Mouse (Mus musculus) gastrocnemius, adult 8-10 months (tissue): ENCODE measurements around the gene Phtf1. TPM values are rescaled to one million over a fixed set of nuclear protein-coding genes. Genes with fewer than 3 reads are reported as not detected.

Experiments
- DNase-seq, 2 experiments: peaks; one replicate each; pipeline ENCODE4 v3.0.0; 2022; ENCODE audit warnings: low spot score in 2 of 2
- total RNA-seq, 4 experiments: library from RNA; stranded (reverse); gene quantifications; 2 replicates each; pipeline ENCODE4 v1.2.4; 2022

Phtf1 gene
- total RNA-seq, result 1 to 10 TPM; 3.2 to 3.7 (median 3.4) TPM

DNA sequence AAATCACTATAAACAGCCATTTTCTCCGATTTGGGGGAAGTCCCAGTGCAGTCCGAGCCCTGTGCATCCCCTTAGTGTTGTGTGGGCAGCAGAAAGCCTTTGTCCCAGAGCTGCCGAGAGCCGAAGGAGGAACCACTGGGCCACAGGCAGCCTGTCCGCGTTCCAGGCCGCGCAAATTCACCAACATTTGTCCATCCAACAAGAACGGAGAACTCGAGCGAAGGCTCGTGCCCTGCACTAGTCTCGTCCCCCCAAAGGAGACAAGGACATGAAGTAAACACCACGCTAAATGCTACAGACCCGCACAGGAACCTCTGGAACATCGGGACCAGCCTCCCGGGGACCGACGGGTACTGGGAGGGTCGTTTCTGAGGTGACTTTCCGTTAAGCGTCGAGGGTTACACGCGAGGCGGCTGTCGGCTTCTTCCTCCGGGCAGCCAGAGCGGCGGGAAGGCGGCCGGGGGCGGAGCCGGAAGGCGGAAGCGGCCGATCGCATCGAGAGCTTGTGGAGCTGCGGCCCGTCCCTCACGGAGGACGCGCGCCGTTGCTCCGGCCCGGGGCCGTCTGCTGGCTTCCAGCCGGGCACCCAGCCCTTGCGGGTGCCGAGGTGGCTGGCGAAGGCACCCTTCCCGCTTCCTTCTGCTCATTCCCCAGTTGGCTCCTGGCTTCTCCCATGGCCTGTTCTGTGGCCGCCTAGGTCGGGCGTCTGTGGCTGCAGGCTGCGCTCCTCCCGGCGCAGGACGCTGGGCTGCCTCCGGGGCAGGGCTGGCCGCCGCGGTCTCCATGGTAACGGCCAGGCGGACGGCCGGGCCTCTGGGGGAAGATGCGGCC is at the start of gene Phtf1:
Gene Phtf1, plus strand, starts transcription at position 250 of the 831 bp plus-strand sequence.
- DNase-seq, result peak; percentile 63 to 70

DNA sequence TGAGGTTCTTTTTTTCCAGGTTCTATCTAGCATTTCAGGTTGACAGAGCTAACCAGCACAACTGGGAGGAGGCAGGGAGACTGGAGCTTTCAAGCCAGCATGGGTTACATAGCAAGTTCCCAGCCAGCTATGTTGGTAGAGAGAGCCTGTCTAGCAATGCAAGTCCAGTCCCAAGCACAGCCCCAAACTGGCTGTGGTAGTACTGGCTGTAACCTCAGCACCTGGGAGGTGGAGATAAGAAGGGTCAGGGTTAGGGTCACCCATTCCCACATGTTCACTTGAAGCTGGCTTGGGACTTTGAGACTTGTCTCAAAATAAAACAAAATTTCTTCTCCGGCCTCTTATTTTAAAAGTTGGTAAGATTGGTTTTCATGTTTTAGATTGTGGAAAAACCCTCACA is 47.8 kb upstream of the Phtf1 start:
- no peak for DNase-seq

DNA sequence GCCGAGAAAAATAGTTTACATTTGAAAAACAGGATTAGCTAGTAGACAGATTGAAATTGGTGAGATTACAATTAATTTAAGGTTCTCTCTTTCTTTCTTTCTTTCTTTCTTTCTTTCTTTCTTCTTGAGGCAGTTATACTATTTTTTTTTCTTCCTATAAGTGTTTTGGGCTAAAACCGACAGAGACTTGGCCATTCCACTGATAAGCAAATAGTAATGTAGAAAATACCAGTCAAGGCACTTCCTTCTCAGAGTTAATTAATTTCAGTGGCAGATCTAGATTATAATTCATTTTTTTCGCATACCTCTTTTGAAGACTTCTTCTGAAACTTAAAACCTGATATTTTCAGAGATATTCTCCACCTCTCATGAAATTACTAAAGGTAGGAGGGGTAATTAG is 42.6 kb upstream of the Phtf1 start:
- DNase-seq, result no peak

DNA sequence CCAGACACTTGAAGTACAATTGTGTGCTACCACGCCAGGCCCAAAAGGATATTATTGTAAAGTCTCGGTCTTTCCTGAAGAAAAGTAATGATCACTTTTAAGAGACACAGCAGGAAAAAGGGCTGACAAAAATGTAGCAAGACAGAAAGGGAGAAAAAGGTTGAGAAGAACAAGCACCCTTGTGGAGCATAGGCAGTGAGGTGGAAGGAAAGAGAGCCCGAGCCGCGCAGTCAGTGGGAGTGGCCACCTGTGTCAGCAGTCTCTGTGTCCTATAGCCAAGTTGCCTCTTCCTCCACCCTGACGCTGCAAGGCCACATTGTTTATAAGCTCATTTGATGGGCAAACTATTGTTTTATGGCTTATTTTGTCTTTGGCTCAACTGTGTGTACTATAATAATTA is 40.4 kb upstream of the Phtf1 start:
- DNase-seq, result no peak

DNA sequence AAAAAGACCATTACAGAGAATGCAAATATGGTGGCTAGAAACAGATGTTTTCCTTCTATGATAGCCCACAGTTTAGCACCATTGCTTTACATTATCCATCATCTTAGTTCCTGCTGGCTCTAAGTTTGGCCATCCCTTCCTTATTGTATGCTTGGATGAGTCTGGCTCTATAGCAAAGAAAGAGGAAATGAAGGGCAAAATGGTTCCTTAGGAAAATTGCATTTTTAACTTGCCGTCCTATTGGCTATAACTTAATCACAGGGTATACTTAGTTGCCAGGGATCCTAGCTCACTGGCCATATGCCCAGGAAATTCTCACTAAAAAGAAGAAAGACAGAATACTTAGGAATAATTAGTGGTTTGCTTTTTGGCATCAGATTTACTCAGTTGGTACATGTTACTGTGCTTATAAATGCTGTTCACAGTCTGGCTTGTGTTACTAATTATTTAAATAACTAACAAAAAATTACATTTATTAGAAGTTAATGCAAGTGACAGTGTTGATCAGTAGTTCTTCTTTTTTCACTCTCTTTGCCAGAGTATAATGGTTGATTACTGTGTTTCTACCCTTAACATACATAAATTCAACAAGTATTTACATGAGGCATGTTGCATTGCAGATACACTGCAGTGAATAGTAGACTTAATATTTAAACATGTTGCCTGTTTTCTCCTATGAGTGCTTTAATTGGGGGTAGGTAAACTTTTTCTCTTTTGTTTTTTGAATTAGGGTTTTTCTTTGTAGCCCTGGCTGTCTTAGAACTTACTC is 22.9 kb upstream of the Phtf1 start:
- DNase-seq, result no peak

DNA sequence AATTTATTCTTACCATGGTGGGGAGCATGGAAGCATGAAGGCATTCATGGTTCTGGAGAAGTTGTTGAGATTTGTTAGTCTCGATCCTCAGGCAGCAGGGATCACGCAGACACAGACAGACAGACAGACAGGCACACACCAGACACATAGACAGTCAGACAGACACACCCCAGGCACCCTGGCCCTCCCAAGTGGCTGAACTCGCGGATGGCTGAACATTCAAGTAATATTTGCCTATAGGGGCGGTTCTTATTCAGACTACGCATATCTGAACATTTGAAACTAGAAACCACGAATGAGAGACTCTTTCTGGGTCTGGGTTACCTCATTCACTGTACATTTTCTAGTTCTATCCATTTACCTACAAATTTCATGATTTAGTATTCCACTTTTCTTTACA is 19.2 kb upstream of the Phtf1 start:
- DNase-seq, result no peak

DNA sequence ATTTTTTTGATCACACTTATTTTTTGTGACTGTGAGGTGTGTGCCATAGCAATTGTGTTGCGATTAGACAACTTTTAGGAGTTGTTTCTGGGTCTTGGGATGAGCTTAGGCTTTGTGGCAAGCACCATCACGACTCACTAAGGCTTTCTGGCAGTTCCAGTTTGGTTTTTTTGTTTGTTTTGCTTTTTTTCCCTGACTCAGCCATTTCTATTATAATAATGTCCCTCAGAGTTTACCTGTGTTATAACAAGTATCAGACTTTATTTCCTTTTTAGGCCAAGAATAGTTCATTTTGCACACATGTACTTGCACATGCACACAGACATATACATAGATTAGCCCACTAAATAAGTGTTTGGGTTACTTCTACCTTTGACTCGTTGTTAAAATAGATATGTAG is 7.3 kb upstream of the Phtf1 start:
- DNase-seq, result no peak

DNA sequence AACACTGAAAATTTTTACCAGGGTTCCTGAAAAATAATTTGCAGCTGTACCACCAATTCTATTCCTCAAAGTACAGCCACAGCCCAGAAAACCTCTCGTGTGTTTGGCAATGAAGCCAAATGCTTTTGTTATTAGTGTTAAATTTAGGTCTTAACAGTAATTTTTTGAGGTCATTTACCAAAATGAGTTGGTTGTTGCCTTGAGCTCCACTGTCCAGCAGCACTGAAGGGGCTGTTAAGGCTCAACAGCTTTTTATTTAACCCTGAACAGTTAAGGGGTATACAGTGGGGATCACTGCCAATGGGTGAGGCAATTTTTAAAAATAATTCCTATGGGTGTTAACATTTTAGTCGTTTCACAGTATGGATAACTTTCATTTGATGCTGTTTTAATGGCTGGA is 679 bp upstream of the Phtf1 start:
- DNase-seq, result no peak

DNA sequence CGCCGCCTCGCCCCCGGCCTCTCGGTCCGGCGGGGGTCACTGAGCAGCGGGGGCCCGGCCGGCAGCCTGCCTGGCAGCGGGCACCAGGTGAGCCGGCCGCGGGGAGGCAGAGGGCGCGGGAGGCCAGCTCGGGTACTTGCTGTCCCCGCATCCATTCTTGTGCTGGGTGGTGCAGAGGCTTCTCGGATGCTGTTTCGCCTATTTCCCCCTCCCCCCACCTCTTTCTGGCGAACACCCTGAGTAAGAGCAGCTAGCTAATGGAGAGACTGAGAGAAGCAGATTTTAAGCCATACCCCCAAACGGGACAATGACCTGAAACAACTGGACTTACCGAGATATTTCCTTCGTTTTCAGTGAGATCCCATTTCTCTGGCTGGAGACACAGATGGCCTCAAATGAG is 791 bp downstream of the Phtf1 start:
- DNase-seq, result no peak

DNA sequence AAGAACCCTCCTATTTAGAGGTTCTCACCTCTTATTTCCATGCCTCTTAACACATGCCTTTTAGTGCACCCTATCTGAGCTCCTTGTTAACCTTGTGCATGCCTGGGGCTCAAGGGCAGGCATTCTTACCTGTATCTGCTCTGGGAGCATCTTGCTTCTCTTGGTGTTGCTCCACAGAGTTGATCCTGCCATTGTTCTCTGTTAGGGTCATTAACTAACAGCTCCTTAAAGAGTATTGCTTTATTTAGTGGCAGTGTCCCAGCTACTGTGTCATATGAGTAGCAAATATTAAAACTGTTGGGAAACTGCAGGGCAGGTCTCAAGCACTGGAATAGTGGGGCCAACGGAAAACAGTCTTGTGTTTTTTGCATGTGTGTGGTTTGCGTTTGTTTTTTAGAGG is 3.2 kb downstream of the Phtf1 start:
- DNase-seq, result no peak

DNA sequence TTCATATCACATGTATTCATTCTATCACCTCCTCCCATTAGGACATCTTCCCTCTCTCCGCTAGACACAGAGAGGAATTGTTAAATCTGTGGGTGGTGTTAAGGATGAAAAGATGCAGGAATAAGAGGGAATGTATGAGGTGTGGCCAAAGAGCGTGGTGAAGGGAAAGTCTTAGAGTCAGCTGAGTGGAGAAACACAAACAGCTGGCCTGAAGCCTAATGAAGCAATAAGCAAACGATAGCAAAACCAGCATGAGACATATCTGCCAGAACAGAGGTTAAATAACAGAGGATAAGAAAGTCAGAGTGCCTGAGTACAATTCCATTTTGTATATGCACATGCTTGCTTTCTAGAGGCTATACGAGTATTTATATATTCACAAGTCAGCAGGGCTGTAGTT is 16.6 kb downstream of the Phtf1 start:
- DNase-seq, result no peak

DNA sequence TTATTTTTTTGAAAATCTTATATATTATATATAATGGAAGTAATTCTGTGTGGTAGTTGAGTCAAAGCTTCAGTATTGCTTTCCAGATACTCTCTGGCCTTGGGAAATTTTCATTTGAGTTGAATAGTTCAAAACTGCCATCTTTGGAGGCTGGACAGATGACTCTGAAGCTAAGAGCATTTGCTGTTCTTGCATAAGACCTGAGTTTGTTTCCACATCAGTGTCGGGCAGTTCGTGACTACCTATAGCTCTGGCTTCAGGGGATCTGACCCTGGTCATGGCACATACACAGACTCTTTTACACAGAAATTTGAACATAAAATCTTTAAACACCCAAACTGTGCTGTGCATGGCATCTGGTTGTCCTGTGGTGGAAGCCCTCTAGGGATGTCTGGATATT is 17.3 kb downstream of the Phtf1 start:
- no peak for DNase-seq

DNA sequence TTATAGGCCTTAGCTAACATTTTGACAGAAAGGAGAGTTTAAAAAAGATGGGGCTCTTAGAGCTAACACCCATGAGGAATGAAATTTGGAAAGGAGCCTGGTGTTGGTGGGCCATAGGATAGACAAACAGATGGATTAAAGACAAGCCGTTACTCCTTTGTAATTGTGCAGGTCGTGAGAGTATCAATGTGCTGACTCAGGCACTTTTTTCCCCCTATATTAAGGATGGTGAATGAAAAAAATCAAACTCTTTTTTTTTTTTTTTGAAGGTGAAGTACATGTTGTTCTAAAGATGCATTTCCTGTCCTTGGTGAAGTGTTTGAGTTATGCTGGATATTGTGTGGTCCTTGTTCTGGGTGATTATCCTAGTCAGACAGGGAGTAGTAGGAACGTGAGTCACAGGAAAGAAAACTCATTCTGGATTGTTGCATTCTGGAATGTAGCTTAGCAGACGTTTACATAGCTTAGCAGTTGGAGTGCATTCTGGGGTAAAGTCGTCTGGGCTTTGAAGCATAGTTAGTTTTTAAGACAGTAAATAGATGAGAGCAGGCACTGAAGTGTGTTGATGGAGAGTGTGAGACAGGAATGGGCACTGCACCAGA is 20.0 kb downstream of the Phtf1 start:
- DNase-seq, result no peak

DNA sequence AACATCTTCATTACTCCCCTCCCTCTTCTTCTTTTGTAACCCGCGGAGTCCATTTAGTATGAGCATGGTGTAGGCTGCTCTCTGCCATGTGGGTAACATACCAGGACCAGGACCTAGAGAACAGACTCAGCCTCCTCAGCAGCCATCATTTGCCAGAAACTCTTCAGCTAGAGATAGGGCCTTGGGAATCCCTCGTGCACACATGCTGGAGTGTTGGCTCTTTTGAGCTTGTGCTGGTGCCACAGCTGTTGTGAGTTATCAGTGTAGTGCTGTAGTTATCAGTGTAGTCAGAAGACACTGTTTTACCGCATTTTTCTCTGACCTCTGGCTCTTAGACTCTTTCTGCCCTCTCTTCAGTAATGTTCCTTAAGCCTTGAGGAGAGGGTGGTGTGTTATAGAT is 21.4 kb downstream of the Phtf1 start:
- DNase-seq, result no peak

DNA sequence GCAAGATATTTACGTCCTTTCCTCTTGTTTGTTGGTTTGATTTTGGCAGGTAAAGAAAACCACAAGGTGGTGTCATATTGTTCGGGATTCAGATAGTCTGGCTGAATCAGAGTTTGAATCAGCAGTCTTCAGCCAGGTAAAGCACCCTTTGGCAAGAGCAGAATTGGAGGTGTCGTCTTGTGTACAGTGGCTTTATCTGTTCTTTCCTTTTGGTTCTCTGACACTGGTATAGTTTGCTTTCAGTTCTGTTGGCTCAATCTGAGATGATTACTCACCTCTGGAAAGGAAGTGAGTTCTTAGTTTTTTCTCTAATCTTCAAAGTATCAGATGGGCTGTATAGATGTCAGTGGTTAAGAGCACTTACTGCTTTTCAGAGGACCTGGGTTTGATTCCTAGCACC is 23.4 kb downstream of the Phtf1 start:
- DNase-seq, result no peak

DNA sequence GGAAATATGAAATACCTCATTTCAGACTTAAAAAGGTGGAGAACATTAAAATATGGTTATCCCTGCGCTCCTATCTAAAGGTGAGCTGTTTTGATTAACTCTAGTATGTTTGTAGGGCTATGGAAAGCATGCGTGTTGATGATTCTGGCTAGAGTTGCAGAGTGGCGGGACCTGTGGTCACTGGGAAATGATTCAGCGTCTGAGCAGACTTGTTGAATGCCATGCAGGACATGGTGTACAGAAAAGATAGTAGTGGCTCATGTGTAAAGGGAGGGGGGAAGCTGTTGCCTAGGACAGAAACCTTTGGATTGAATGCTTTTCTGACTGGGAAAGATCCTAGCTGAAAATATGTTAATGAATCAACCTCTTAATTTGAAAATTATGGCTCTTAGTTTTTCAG is 30.8 kb downstream of the Phtf1 start:
- no peak for DNase-seq

DNA sequence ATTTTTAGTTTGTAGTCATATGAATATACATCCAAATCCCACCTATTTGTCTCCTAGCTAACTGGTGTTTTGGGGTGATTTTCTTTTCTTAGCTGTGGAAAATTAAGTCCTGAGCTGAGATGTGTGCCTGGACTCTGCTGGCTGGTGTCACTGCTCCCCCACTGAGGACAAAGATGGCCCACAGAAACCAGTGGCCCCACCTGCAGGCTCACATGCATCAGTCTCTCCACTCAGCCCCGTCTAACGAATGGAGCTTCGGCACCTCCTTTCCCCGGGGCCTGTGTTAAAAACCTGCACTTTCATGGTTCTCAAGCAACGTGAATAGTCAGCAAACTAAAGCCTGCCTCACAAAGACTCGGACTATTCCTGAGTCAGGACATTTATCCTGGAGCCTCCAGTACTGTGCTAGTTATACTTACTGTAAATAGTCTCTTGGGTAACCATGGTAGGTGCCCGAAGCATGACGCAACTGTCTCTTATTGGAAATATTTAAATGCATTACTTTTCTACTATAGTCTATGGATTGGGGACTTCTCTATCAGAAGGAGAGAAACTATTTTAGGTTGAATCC is 39.1 kb downstream of the Phtf1 start:
- no peak for DNase-seq

DNA sequence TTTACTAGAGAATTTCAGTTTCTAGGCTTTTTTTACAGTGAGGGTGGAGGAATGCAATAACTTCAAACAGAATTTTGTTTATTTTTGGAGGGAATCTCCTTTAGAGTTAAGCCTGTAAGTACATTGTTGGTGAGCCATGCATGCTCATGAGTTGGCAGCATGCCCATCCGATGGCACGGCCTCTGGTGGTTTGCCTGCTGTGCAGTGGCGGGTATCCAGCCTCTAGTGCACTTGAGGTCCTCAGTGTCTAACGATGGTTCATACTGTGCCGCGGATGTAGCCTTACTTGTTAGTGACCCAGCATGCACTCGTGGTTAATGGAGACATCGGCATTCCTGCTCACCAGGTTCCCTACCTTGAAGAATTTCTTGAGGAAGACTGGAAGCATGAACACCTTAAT is 39.6 kb downstream of the Phtf1 start:
- no peak for DNase-seq

DNA sequence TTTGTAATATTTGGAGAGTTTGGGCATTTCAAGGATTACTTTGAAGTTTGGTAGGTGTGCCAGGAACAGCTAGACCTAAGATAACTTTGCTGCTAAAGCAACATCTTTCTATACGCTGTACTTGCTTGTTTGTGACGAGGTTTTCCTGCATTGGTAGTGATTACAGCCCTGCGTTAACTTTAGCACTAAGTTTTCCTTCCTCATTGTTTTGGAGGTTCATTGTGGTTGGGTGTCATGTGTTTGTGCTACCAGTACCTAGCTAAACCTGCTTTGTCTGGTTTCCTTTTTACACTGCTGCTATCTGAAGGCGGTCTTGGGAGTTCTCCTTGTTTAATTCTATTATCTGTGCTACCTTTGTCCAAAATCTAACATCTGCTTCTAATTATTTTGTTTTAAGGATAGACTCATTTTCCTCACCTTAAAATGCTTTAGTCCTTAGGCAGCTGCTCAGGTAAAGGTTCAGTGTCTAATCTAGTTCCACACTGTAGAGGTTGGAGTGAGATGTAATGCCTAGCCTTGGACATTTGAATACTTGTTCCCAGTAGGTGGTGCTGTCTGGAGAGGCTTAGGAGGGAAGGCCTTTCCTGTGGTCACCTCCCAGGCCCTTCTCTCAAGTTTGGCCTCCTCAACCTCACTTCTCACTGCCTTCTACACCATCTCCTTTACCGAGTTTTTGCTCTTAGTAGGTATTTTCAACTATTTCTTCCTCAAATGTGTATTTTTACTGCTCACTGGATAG is 42.2 kb downstream of the Phtf1 start:
- DNase-seq, result no peak

DNA sequence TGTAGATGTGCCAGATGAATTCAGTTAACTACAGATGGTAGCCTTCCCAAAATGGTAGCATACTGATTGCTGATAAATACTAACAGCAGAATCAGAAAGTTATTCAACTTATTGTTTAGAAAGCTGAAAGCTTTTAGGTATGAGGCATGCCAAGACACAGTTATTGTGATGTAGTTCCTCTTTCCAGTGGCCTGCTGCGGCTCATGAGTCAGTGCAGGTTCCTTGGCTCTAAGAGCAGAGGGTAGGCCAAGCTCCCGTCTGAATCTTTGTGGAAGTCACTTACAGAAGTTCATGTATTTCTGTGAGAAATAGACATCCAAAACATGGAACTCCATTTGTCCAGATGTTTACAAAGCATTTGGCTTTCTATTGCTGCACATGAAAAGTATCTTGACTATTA is 44.1 kb downstream of the Phtf1 start:
- DNase-seq, result no peak

DNA sequence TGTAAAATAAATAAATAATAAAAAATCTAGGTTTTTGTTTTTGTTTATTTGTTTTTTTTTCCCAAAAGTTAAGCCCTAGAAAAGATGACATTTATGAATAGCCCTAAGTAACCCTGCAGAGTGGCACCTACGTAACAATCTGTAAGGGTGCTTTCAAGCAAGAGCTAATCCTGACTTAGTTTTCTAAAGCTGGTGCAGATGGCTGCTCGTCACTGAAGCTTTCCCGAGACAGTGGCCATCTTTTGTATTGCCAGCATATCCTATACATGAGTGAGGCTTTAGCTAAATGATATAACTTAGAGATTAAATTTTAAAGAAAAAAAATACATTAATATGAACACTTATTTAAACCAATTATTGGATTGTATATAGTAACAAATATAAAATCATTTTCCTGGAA is 50.0 kb downstream of the Phtf1 start:
- no peak for DNase-seq

DNA sequence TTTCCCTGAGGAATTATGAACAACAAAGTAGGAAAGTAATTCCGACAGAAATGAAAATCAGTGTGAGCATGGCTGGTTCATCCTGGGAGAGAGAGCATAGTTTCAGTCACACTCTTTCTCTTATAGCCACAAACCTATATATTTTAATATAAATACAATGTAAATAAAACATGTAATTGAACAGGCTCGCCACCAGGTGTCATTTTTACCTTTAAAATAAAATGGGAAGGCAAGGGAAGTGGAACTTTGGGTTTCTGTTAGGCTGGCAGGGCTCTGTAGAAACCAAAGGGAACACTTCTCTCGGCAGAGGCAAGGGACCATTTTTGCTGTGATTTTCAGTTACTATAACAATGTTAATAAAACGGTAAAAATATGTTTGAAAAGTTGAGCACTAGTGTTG is 51.5 kb downstream of the Phtf1 start:
- DNase-seq, result no peak
